Mouse (Mus musculus): ENCODE data around the gene Pgpep1l. TPM values are rescaled to one million over a fixed set of nuclear protein-coding genes. Genes with fewer than 3 reads are reported as not detected.

Gene Pgpep1l
- polyA plus RNA-seq, 1 experiment = 0.22 TPM

DNA sequence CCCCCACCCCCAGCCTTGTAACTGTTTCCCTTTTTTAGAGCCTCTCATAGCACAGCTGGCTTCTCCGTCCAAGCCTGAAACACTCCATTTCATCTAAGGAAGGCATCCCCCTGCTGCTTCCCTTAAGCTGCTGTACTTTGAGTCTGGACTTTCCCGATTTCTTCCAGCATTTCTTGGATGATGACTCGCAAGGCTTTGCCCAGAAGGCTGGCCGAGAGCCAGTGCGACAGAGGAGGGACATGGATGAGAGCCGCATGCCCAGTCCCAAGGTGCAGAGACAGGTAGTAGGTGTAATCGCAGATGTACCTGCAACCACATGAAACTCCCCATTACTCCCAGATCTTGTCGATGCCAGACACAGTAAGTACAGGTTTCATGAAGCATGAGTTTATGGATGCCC lies 27.2 kb downstream of the Pgpep1l start:
- Histone ChIP-seq H3K79me2 (ENCODE audit: control insufficient read depth, insufficient read depth) (no peaks in the 10 kb centered on the region), H3K4me3 (no peak overlapping the region), H3K36me3 (ENCODE audit: control insufficient read depth, insufficient read depth) (peaks cover 4% of the 10 kb centered on the region), H3ac (ENCODE audit: control insufficient read depth, insufficient read length) (no peak overlapping the region), H3K27me3 (ENCODE audit: control insufficient read depth, insufficient read depth, insufficient read length) (no peaks in the 10 kb centered on the region), H3K4me2 (ENCODE audit: low read depth) (no peak overlapping the region)
- TF ChIP-seq MAX (IDR thresholded peaks at IDR 0.05; ENCODE audit: low read depth) (no peak), POLR2A (IDR thresholded peaks at IDR 0.05; ENCODE audit: insufficient read length, low read depth) (no peak), REST (IDR thresholded peaks at IDR 0.05; ENCODE audit: insufficient read depth, insufficient read length) (no peak), POLR2AphosphoS2 (IDR thresholded peaks at IDR 0.05; ENCODE audit: insufficient read length, low read depth) (no peak), TCF12 (IDR thresholded peaks at IDR 0.05; ENCODE audit: insufficient read depth, poor library complexity, severe bottlenecking) (no peak), MYOD1 (IDR thresholded peaks at IDR 0.05; ENCODE audit: control insufficient read depth in 1 of 3, insufficient read length in 2 of 3, low read depth in 2 of 3) (no peak), USF1 (IDR thresholded peaks at IDR 0.05; ENCODE audit: low read depth) (no peak), TCF3 (IDR thresholded peaks at IDR 0.05; ENCODE audit: insufficient read length, low read depth) (no peak), MYOG (IDR thresholded peaks at IDR 0.05; ENCODE audit: control insufficient read depth in 1 of 3, insufficient read depth in 1 of 3, insufficient read length in 2 of 3, low read depth in 2 of 3) (no peak), SRF (IDR thresholded peaks at IDR 0.05; ENCODE audit: control insufficient read depth, insufficient read length, low read depth) (no peak), E2F4 (IDR thresholded peaks at IDR 0.05; ENCODE audit: insufficient read depth) (no peak), CEBPB (IDR thresholded peaks at IDR 0.05; ENCODE audit: insufficient read depth, poor library complexity, severe bottlenecking) (no peak)

GRCm38 (mm10) chr7:68233619-68234223 lies 30.3 kb downstream of the Pgpep1l start:
- Histone ChIP-seq H3K36me3 (ENCODE audit: control insufficient read depth, insufficient read depth) (peaks cover 4% of the 10 kb centered on the region), H3ac (ENCODE audit: control insufficient read depth, insufficient read length) (no peak overlapping the region), H3K4me3 (no peak overlapping the region), H3K79me2 (ENCODE audit: control insufficient read depth, insufficient read depth) (no peaks in the 10 kb centered on the region), H3K27me3 (ENCODE audit: control insufficient read depth, insufficient read depth, insufficient read length) (no peaks in the 10 kb centered on the region), H3K4me2 (ENCODE audit: low read depth) (no peak overlapping the region)
- TF ChIP-seq MYOD1 (IDR thresholded peaks at IDR 0.05; ENCODE audit: control insufficient read depth in 1 of 3, insufficient read length in 2 of 3, low read depth in 2 of 3) (no peak), TCF3 (IDR thresholded peaks at IDR 0.05; ENCODE audit: insufficient read length, low read depth) (no peak), SRF (IDR thresholded peaks at IDR 0.05; ENCODE audit: control insufficient read depth, insufficient read length, low read depth) (no peak), REST (IDR thresholded peaks at IDR 0.05; ENCODE audit: insufficient read depth, insufficient read length) (no peak), TCF12 (IDR thresholded peaks at IDR 0.05; ENCODE audit: insufficient read depth, poor library complexity, severe bottlenecking) (no peak), MYOG (IDR thresholded peaks at IDR 0.05; ENCODE audit: control insufficient read depth in 1 of 3, insufficient read depth in 1 of 3, insufficient read length in 2 of 3, low read depth in 2 of 3) (no peak), POLR2AphosphoS2 (IDR thresholded peaks at IDR 0.05; ENCODE audit: insufficient read length, low read depth) (no peak), MAX (IDR thresholded peaks at IDR 0.05; ENCODE audit: low read depth) (no peak), USF1 (IDR thresholded peaks at IDR 0.05; ENCODE audit: low read depth) (no peak), CEBPB (IDR thresholded peaks at IDR 0.05; ENCODE audit: insufficient read depth, poor library complexity, severe bottlenecking) (no peak), E2F4 (IDR thresholded peaks at IDR 0.05; ENCODE audit: insufficient read depth) (no peak), POLR2A (IDR thresholded peaks at IDR 0.05; ENCODE audit: insufficient read length, low read depth) (no peak)

DNA sequence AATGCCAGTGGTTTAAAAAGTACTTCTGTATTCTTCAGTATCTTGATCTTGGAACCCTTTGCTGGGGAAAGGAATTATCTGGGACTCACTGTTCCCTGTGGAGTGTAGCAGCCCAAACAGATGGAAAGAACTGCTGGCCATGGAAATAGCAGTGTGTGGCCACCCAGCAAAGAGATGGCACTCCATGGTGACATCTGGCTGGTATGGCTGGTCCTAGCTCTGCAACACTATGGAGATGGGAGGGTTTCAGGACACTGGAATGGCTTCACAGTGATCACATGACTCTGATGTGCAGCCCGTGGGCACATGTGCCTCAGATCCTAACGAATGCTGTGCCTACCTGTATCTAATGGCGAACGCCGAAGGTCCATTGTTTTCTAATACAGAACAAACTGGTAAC lies 31.5 kb downstream of the Pgpep1l start:
- peaks cover 4% of the 10 kb centered on the region for H3K36me3 ChIP-seq (ENCODE audit: control insufficient read depth, insufficient read depth)
- no peaks in the 10 kb centered on the region for H3K79me2 ChIP-seq (ENCODE audit: control insufficient read depth, insufficient read depth)
- no peak overlapping the region for H3K4me2 ChIP-seq (ENCODE audit: low read depth)
- TF ChIP-seq POLR2A (IDR thresholded peaks at IDR 0.05; ENCODE audit: insufficient read length, low read depth) (no peak), TCF12 (IDR thresholded peaks at IDR 0.05; ENCODE audit: insufficient read depth, poor library complexity, severe bottlenecking) (no peak), USF1 (IDR thresholded peaks at IDR 0.05; ENCODE audit: low read depth) (no peak), CEBPB (IDR thresholded peaks at IDR 0.05; ENCODE audit: insufficient read depth, poor library complexity, severe bottlenecking) (no peak), E2F4 (IDR thresholded peaks at IDR 0.05; ENCODE audit: insufficient read depth) (no peak), REST (IDR thresholded peaks at IDR 0.05; ENCODE audit: insufficient read depth, insufficient read length) (no peak), MAX (IDR thresholded peaks at IDR 0.05; ENCODE audit: low read depth) (no peak), POLR2AphosphoS2 (IDR thresholded peaks at IDR 0.05; ENCODE audit: insufficient read length, low read depth) (no peak), MYOG (IDR thresholded peaks at IDR 0.05; ENCODE audit: control insufficient read depth in 1 of 3, insufficient read depth in 1 of 3, insufficient read length in 2 of 3, low read depth in 2 of 3) (no peak), SRF (IDR thresholded peaks at IDR 0.05; ENCODE audit: control insufficient read depth, insufficient read length, low read depth) (no peak), MYOD1 (IDR thresholded peaks at IDR 0.05; ENCODE audit: control insufficient read depth in 1 of 3, insufficient read length in 2 of 3, low read depth in 2 of 3) (no peak), TCF3 (IDR thresholded peaks at IDR 0.05; ENCODE audit: insufficient read length, low read depth) (no peak)
- H3ac ChIP-seq (ENCODE audit: control insufficient read depth, insufficient read length) = no peak overlapping the region
- no peaks in the 10 kb centered on the region for H3K27me3 ChIP-seq (ENCODE audit: control insufficient read depth, insufficient read depth, insufficient read length)
- no peak overlapping the region for H3K4me3 ChIP-seq

GRCm38 (mm10) chr7:68230831-68231230 lies 33.2 kb downstream of the Pgpep1l start:
- H3K36me3 ChIP-seq (ENCODE audit: control insufficient read depth, insufficient read depth) = peaks cover 4% of the 10 kb centered on the region

More at GRCm38 (mm10) chr7:68230831-68231230, 33.2 kb downstream of the Pgpep1l start:
- Histone ChIP-seq H3K79me2 (ENCODE audit: control insufficient read depth, insufficient read depth) (no peaks in the 10 kb centered on the region), H3ac (ENCODE audit: control insufficient read depth, insufficient read length) (no peak overlapping the region), H3K4me2 (ENCODE audit: low read depth) (no peak overlapping the region), H3K4me3 (no peak overlapping the region), H3K27me3 (ENCODE audit: control insufficient read depth, insufficient read depth, insufficient read length) (no peaks in the 10 kb centered on the region)
- no peak for TF ChIP-seq CEBPB (IDR thresholded peaks at IDR 0.05; ENCODE audit: insufficient read depth, poor library complexity, severe bottlenecking)
- no peak for TF ChIP-seq TCF12 (IDR thresholded peaks at IDR 0.05; ENCODE audit: insufficient read depth, poor library complexity, severe bottlenecking)
- TF ChIP-seq MYOG (IDR thresholded peaks at IDR 0.05; ENCODE audit: control insufficient read depth in 1 of 3, insufficient read depth in 1 of 3, insufficient read length in 2 of 3, low read depth in 2 of 3) = no peak
- TF ChIP-seq USF1 (IDR thresholded peaks at IDR 0.05; ENCODE audit: low read depth) = no peak
- TF ChIP-seq E2F4 (IDR thresholded peaks at IDR 0.05; ENCODE audit: insufficient read depth) = no peak
